Mouse (Mus musculus) embryo, embryonic 11.5 days (tissue): ENCODE measurements around the gene Vars2.

Experiments
- DNase-seq: peaks from one replicate; pipeline ENCODE4 v3.0.0-alpha.2; 2012; ENCODE audit warnings: low read depth, low spot score

Vars2 gene

DNA sequence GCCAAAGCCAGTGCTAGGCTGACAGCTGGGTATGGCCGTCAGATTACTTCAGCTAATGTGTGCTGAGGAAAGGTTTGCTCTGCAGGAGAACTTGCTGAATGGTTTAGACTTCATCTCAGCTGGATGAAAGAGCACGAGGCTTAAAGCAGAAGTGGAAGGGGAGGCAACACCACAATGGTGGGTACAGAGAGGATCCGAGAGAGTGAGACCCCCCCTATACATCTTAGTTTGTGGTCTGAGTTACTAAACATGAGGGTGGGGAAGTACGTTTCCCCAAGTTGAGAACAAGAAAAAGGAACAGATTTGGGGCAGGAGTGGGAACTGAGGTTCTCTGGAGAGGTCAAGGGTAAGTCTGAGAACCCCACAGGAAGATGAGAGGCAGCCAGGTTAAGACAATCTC, 25.0 kb upstream of the Vars2 start:
- DNase-seq, result no peak

DNA sequence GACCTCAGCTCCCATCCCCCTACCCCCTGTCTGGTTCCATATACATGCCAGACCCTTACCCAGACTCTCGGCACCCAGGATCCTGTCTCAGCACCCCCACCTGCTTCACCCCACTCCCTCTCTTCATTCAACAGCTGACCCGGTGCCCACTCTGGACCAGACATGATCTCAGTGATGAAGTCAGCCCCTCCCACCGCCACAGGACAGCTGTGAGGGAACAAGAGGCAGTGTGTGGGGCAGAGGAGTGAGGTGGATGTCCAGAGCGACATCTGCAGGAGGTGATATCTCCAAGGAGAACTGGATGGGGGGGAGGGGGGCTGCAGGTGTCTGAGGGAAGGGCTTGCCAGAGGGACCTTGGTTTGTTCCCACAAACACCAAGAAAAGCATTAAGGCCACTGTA, 24.4 kb upstream of the Vars2 start:
- no peak for DNase-seq

DNA sequence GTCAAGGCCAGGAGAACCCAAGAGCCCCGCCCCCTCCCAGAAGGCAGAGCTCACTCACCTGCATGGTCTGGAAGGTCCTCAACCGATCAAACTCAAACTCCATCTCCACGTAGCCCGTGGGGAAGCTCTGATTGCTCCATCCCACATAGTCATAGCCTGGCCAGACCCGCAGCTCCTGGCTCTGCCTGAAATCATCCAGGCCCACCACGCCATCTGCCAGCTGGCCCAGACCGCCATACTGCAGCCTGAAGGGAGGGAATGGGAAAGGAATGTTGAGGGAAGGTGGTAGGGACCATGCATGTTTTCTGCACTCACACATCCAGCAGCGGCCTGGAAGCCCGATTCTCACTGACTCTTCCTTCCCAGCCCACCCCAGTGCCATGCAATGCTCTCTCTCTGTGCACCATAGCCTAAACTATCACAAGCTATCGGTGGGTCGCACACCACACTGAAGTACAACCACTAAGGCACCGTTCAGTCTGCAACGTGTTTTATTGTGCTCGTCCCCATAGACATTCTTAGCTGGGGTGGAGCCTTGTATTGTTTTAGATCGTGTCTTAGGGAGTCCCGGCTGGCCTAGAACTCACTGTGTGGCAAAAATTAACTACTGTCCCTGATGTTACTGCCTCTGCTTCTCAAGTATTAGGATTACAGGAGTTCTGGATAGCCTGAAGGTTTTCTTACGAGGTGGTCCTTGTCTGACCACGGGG, 22.7 kb upstream of the Vars2 start:
- DNase-seq, result no peak

GRCm38 (mm10) chr17:35688347-35689175, 21.2 kb upstream of the Vars2 start:
- DNase-seq, result no peak

GRCm38 (mm10) chr17:35685061-35685460, 17.7 kb upstream of the Vars2 start:
- no peak for DNase-seq

DNA sequence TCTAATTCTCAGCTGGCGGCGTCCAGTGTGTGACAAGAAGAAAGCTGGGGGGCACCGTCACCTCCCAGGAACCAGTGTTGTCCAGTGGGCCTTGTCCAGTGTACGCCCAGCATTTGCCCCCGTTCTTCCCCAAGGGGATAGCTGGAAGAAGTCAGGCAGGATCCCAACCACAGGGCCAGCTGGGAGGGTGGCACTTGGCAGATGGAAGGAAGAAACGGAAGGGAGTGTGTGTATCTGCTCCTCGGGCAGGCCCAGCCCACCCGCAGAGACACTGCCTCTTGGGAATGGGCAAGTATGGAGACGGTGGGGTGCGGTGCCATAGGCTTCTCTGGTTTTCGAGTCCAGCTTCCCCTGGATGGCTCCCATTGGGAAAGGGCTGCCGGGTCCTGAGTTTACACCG, 14.6 kb upstream of the Vars2 start:
- DNase-seq, result no peak

GRCm38 (mm10) chr17:35680591-35680990, 13.2 kb upstream of the Vars2 start:
- DNase-seq, result no peak

DNA sequence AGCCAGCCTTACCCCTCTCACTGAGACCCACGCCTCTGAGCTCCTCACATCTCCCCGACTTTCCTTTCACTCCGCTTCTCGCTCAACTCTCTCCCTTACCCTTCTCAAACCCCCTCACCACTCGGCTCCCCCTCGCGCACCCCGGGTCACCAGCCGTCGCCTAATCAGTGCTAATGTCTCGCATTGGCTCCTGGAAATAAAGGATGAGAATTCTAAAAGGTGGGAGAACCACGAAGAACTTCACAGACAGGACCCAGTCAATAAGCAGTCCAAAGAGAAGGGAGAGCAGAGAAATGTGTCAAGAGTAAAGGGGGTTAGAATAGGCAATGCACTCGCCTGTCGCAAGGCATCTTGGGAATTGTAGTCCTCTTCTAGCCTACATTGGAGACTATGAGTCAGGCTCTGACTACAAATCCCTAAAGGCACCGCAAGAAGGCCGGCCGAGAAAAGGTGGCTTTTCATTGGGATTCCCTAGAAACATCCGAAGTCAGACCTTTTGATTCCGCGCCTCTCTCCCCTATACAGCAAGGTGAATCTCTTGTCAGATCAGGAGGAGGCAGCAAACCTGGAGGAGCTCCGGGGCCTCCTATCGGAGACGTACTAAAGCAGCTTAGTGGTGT, 6.1 kb upstream of the Vars2 start, which contains the start of gene Gtf2h4:
Gene Gtf2h4, minus strand, starts transcription at position 324 of the 620 bp plus-strand sequence.
- peak; percentile 88 for DNase-seq

GRCm38 (mm10) chr17:35672527-35672926, 5.1 kb upstream of the Vars2 start:
- DNase-seq, result no peak

- DNase-seq, result no peak
Observed at GRCm38 (mm10) chr17:35671846-35672245, 4.5 kb upstream of the Vars2 start.

- DNase-seq, result no peak
Observed at GRCm38 (mm10) chr17:35669731-35670130, 2.3 kb upstream of the Vars2 start.

- peak; percentile 23 for DNase-seq
Observed at GRCm38 (mm10) chr17:35666851-35667256, 538 bp downstream of the Vars2 start.

DNA sequence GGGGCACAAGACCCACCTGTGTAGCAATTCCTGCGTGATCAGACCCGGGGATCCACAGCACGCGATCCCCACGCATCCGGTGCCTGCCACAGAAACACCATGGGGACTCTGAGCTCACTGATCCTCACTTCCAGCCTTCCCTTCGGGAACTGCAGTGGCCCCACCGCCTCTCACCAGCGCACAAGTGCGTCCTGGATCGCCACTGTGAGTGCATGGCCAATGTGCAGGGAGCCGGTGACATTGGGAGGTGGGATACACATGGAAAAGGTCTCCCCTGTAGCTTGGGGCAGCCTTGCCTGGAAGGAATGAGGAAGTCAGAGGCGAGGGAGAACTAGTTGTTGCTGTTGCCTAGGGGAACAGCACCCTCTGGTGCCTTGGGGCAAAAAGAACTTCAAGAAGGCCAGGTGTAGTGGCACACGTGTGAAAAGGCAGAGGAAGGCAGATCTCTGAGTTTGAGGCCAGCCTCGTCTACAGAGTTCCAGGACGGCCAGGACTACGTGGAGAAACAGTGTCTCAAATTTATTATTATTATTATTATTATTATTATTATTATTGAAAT, 1.4 kb downstream of the Vars2 start:
- no peak for DNase-seq

DNA sequence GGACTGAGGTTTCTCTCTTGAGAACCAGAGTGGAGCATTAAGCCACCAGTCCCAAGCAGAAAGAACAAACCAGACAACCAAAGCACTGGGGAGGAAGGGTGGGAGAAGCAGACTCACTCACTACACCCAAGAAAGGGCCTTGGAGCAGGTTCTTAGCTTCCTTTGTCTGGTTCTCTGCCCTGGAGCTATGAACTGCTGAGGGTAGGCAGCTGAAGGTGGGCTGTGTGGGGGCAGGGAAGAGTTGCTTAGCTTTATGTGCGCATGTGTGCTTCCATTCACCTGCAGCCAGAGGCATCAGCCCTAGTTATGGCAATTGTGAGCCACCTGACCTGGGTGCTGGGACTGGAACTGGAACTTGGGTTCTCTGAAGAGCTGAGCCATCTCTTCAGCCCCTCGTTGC, 14.3 kb downstream of the Vars2 start:
- DNase-seq, result no peak

- DNase-seq, result no peak
Observed at GRCm38 (mm10) chr17:35649429-35649828, 18.0 kb downstream of the Vars2 start.

GRCm38 (mm10) chr17:35643609-35644236, 23.7 kb downstream of the Vars2 start, which contains the start of gene Mucl3:
Mucl3 (minus strand) TSS chr17:35643695.
- DNase-seq, result no peak

GRCm38 (mm10) chr17:35639352-35639751, 28.0 kb downstream of the Vars2 start:
- no peak for DNase-seq

DNA sequence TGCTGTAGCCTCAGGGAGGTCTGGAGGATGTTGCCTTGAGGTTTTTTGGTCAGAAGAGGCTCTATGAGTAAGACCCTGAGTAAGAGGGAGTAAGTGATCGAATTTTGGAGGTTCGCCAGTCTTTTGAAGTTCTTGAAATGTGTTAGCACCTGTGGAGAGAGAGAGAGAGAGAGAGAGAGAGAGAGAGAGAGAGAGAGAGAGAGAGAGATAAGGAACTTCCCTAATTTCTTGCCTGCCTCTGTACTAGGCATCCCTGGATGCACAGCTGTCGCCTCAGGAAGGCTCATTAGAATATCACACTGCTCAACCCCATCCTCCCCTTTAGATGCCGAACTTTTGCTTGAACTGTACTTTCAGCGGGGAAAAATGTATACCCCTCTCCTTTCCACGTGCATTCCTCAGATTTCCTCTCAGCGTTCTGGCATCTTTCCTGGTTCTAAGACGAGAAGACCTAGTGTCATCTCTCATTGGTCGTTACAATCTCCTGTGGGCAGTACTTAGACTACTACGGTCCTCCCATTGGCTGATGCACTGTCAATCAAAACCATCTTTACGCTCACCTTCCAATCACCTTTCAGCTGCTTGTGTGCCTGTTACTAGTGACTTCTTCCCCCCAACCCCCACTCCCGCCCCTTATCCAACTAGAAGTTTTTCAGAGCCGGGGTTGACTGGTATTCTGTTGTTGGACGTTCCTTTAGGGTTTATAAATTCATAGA, 28.8 kb downstream of the Vars2 start:
- DNase-seq, result peak; percentile 31

DNA sequence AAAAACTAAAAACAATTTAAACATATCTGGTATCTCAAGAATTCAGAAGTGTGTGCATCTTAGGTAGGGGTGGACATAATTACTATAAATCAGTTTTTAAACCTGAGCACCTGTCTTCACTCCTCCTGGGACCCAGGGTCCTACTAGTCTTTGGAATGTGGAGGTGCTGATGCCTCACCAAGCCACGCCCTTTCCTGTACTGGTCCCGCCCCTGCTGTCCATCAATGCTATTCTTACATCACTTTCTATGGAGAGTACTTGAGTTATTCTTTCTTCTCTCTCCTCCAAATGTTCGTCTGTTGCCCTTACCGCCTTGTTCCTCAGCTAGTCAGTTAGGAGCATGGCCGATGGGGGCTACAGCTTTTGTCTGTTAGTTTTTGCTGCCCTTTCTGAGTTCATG, 31.0 kb downstream of the Vars2 start:
- DNase-seq, result no peak

GRCm38 (mm10) chr17:35635699-35636111, 31.7 kb downstream of the Vars2 start:
- peak; percentile 59 for DNase-seq

DNA sequence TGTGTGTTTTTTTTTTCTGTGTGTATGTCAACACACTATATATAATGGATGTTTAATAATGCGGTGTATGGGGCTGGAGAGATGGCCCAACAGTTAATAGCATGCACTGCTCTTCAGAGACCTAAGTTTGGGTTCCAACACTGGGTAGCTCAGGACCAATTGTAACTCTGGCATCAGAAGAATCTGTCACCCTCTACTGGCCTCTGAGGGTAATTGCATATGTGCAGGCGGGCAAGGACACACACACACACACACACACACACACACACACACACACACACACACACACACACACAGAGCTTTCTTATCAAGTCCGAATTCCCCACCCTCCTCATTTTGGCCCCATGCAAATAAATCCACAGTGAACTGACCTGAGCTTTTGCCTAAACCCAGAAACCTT, 32.2 kb downstream of the Vars2 start:
- no peak for DNase-seq
